Mouse (Mus musculus): ENCODE data around the gene Gm525. TPM values are rescaled to one million over a fixed set of nuclear protein-coding genes. Genes with fewer than 3 reads are reported as not detected.
A peak's percentile ranks its signal among the peaks of the same experiment; 100 is the strongest.

Gene Gm525
- not detected in 2 replicates for polyA plus RNA-seq (2015; fragmentation: Nextera tagmentation; extraction: Ambion mirVana)

DNA sequence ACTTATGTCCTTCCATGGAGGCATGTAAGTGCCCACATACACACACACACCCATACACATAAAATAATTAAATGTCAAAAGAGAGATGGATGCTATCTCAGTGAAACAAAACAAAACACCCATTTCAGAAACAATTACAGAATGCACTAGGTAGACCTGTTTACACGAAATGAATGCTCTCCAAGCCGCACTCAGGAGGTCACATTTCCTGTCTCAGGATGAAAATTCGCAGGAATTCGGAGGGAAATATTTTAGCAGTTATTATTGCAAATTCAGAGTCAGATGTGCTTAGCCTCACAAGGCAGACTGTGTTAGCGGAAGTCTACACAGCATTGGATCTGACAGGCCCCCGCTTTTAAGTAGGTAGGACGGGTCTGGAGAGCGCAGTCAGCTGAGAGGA is at the start of gene Gm525:
Gene Gm525 (plus strand): TSS at position 301 of the 400 bp plus-strand sequence.
- no peaks in the 10 kb centered on the region for H3K27me3 ChIP-seq (replicated peaks)
- no peak within 1 kb of the TSS for H3K4me2 ChIP-seq
- no peak within 1 kb of the TSS for H3K9ac ChIP-seq
- peaks cover 8% of the 10 kb centered on the region; the same call in 1 of the 2 replicates for H3K4me1 ChIP-seq
- ATAC-seq (ENCODE audit: extremely low read depth, insufficient number of reproducible peaks, low FRiP score, low TSS enrichment): no peak
- H3K27ac ChIP-seq (replicated peaks): no peak within 1 kb of the TSS
- 77% methylated on average over 8 of the region's 8 CpGs for WGBS
- H3K36me3 ChIP-seq: no peaks in the 10 kb centered on the region
- H3K9me3 ChIP-seq: no peaks in the 10 kb centered on the region
- H3K4me3 ChIP-seq: no peak within 1 kb of the TSS

DNA sequence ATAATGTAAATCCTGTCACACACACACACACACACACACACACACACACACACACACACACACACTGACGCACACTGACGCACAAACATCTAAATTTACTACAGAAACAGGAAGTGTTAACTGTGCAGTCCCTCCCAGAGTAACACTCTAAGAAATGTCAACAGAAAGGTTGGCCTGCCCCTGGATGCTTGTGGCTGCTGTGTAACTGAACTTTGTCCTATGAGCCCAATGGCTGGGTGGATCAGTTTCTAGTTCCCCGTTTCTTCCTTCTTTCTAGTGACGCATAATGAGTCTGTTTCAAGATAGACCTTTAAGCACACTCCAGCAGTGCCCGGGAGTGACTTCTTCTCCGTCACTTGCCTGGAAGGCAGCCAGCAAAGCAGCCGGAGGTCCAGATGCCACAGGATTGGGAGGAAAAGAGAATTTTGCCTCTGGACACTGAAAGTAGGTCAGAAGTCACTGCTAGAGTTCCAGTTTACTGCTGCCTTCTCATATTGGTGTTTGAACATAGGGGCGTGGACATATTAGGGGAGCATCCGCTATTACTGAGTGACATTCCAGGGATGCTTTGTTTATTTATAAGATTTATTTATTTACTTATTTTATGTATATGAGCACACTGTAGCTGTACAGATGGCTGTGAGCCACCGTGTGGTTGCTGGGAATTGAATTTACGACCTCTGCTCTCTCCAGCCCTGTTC is 49.3 kb upstream of the Gm525 start:
- Histone ChIP-seq H3K27me3 (replicated peaks) (no peaks in the 10 kb centered on the region), H3K4me3 (no peak overlapping the region), H3K27ac (replicated peaks) (peak overlapping the region; percentile 43), H3K36me3 (peaks cover 8% of the 10 kb centered on the region), H3K9me3 (no peaks in the 10 kb centered on the region), H3K9ac (no peak overlapping the region), H3K4me2 (peak overlapping the region; percentile 10; the same call in 1 of the 2 replicates), H3K4me1 (peaks cover 63% of the 10 kb centered on the region)
- WGBS: 42% methylated on average over 11 of the region's 11 CpGs
- ATAC-seq (ENCODE audit: extremely low read depth, insufficient number of reproducible peaks, low FRiP score, low TSS enrichment): no peak

DNA sequence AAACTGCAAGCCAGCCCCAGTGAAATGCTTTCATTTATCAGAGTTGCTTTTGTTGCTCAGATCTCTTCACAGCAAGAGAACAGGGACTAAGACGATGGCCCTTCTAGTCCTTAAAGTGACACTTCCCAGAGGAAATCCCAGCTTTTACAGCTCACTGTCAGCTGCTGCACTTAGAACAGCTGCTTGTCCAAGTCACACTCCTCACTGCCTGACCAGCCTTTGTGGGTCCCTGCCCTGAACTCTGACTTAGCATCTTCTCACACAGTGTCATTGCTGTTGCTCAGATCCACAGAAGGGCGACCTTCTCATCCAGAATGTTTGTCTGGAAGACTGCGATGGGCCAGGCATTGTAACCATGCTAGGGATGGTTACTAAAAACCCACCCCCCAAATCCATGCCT is 48.0 kb upstream of the Gm525 start:
- Histone ChIP-seq H3K4me1 (peaks cover 61% of the 10 kb centered on the region), H3K9ac (no peak overlapping the region), H3K9me3 (no peaks in the 10 kb centered on the region), H3K4me2 (no peak overlapping the region), H3K36me3 (no peaks in the 10 kb centered on the region), H3K27ac (replicated peaks) (no peak overlapping the region), H3K4me3 (no peak overlapping the region), H3K27me3 (replicated peaks) (no peaks in the 10 kb centered on the region)
- whole genome bisulfite sequencing: 70% methylated on average over 3 of the region's 3 CpGs
- no peak for ATAC-seq (ENCODE audit: extremely low read depth, insufficient number of reproducible peaks, low FRiP score, low TSS enrichment)

DNA sequence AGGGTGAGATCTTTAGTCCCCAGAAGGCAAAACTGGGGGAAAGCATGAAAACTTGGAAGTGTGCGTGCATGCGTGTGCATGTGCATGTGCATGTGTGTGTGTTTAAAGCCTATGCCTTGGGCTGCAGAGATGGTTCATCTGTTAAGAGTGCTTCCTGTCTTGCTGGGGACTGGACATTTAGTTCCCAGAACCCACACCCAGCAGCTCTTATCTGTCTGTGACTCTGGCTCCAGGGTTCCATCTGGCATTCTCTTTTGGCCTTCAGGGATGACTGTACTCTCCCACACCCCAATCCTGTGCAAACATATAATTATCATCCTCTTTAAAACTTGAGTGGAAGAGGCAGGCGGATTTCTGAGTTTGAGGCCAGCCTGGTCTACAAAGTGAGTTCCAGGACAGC is 47.5 kb upstream of the Gm525 start:
- H3K9ac ChIP-seq: no peak overlapping the region
- H3K4me3 ChIP-seq: no peak overlapping the region
- H3K27me3 ChIP-seq (replicated peaks): no peaks in the 10 kb centered on the region
- H3K4me1 ChIP-seq: peaks cover 56% of the 10 kb centered on the region
- 83% methylated on average over 3 of the region's 3 CpGs for WGBS
- ATAC-seq (ENCODE audit: extremely low read depth, insufficient number of reproducible peaks, low FRiP score, low TSS enrichment): no peak
- no peak overlapping the region for H3K27ac ChIP-seq (replicated peaks)
- no peak overlapping the region for H3K4me2 ChIP-seq
- no peaks in the 10 kb centered on the region for H3K9me3 ChIP-seq
- no peaks in the 10 kb centered on the region for H3K36me3 ChIP-seq

DNA sequence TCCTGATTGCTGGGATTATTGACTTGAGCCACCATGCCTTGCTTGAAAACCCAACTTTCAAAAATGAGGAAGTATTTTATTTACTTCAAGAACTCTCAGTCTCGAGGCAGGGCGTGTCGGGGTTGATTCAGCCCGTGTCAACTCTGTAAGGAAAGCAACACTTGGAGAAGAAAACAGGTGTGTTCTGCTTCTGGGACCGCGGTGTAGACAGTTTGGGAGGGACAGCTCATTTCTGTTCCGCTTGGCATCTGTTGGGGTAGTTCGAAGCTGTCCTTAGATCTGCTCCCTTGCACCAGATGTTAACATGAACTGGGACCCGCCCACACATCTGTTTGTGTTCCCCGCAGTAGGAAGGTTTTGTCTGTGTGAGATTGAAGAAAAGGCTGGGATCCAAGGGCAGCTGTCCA is 45.7 kb upstream of the Gm525 start:
- peaks cover 40% of the 10 kb centered on the region for H3K4me1 ChIP-seq
- no peak overlapping the region for H3K9ac ChIP-seq
- H3K36me3 ChIP-seq: no peaks in the 10 kb centered on the region
- H3K9me3 ChIP-seq: no peaks in the 10 kb centered on the region
- no peak overlapping the region for H3K4me2 ChIP-seq
- no peaks in the 10 kb centered on the region for H3K27me3 ChIP-seq (replicated peaks)
- no peak overlapping the region for H3K4me3 ChIP-seq
- H3K27ac ChIP-seq (replicated peaks): peak overlapping the region; percentile 68; the same call in 1 of the 2 replicates
- no peak for ATAC-seq (ENCODE audit: extremely low read depth, insufficient number of reproducible peaks, low FRiP score, low TSS enrichment)
- 72% methylated on average over 10 of the region's 10 CpGs for WGBS

DNA sequence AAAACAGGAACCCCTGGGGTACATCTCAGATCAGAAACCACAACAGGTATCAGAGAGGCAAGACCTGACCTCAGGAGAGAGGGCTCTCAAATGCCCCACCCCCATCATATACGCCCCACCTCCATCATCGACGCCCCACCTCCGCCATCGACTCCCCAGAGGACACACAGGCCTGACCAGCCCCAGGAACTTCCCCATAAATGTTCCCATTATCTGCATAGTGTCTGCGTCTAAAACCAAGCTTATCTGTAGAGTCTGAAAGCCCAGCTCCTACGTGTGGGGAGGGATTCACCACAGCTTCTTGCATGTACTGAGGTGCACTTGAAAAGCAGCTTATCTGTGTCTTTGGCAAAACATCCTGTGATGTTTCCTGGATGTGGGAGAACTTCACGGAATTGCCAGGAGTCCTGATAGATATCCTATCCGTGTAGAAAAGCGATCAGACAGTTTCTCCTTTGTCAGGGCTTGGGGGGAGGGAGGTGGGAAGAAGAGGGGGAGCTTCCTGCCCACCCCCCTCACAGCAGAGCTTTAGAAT is 44.7 kb upstream of the Gm525 start:
- Histone ChIP-seq H3K4me1 (peaks cover 31% of the 10 kb centered on the region), H3K4me3 (no peak overlapping the region), H3K27ac (replicated peaks) (peak overlapping the region; percentile 68), H3K9ac (no peak overlapping the region), H3K27me3 (replicated peaks) (no peaks in the 10 kb centered on the region), H3K4me2 (no peak overlapping the region), H3K36me3 (no peaks in the 10 kb centered on the region), H3K9me3 (no peaks in the 10 kb centered on the region)
- ATAC-seq (ENCODE audit: extremely low read depth, insufficient number of reproducible peaks, low FRiP score, low TSS enrichment): peak; percentile 42; the same call in 1 of the 2 replicates
- WGBS: 15% methylated on average over 10 of the region's 10 CpGs

DNA sequence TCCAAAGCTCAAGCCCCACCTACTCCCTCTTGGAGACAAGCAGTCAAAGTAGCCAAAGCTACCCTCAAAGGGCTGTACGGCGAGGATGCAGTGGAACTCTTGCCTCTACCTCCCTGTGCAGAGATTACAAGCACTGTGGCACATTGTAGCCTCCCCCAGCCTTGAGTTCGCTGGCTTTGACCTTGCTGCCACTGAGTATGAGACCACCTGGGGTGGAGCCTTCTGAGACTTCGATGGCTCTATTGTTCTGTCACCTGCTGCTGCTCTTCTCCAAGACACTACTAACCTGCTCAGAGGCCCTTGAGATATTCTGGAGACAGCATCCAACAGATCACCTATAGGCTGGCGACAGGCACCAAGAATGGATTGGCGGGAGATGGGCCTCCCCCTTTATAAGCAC is 43.1 kb upstream of the Gm525 start:
- no peak for ATAC-seq (ENCODE audit: extremely low read depth, insufficient number of reproducible peaks, low FRiP score, low TSS enrichment)
- Histone ChIP-seq H3K36me3 (no peaks in the 10 kb centered on the region), H3K27me3 (replicated peaks) (no peaks in the 10 kb centered on the region), H3K4me3 (no peak overlapping the region), H3K27ac (replicated peaks) (no peak overlapping the region), H3K9me3 (no peaks in the 10 kb centered on the region), H3K9ac (no peak overlapping the region), H3K4me1 (peaks cover 18% of the 10 kb centered on the region), H3K4me2 (no peak overlapping the region)
- WGBS: 75% methylated on average over 6 of the region's 6 CpGs

DNA sequence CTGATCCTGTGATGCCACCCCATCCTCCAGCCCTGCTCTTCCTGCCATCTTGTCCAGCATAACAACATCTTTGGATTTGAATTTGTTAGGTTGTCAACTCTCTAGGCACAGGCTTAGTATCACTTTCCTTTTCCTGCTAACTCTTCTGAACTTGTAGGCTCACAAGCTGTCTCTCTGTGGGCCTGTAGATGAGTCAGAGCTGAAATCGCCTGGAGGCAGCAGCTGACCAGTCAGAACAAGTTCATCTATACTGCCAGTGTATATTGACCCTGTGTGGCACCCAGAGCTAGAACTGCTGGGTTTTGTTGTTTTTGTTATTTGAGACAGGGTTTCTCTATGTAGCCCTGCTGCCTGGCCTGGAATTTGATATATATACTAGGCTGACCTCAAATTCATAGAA is 42.5 kb upstream of the Gm525 start:
- Histone ChIP-seq H3K27me3 (replicated peaks) (no peaks in the 10 kb centered on the region), H3K36me3 (peaks cover 2% of the 10 kb centered on the region; the same call in 1 of the 2 replicates), H3K4me2 (no peak overlapping the region), H3K4me3 (no peak overlapping the region), H3K4me1 (peaks cover 16% of the 10 kb centered on the region), H3K27ac (replicated peaks) (no peak overlapping the region), H3K9me3 (no peaks in the 10 kb centered on the region), H3K9ac (no peak overlapping the region)
- WGBS: 70% methylated on average over 1 of the region's 1 CpGs
- no peak for ATAC-seq (ENCODE audit: extremely low read depth, insufficient number of reproducible peaks, low FRiP score, low TSS enrichment)

DNA sequence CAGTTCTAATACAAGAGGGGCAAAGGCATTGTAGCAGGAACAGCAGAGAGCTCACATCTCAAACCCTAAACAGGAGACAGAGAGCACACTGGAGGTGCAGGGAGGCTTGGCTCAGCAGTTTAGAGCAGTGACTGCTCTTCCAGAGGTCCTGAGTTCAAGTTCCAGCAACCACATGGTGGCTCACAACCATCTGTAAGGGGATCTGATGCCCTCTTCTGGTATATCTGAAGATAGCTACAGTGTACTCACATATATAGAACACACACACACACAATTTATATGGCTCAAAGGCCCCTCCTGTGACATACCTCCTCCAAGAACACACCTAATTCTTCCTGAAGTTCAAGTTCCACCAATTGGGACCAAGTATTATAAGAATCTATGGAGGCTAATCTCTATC is 39.0 kb upstream of the Gm525 start:
- no peaks in the 10 kb centered on the region for H3K4me1 ChIP-seq
- no peak overlapping the region for H3K4me3 ChIP-seq
- H3K9me3 ChIP-seq: no peaks in the 10 kb centered on the region
- ATAC-seq (ENCODE audit: extremely low read depth, insufficient number of reproducible peaks, low FRiP score, low TSS enrichment): no peak
- H3K9ac ChIP-seq: no peak overlapping the region
- no peak overlapping the region for H3K27ac ChIP-seq (replicated peaks)
- no peak overlapping the region for H3K4me2 ChIP-seq
- peaks cover 30% of the 10 kb centered on the region for H3K36me3 ChIP-seq
- no peaks in the 10 kb centered on the region for H3K27me3 ChIP-seq (replicated peaks)

DNA sequence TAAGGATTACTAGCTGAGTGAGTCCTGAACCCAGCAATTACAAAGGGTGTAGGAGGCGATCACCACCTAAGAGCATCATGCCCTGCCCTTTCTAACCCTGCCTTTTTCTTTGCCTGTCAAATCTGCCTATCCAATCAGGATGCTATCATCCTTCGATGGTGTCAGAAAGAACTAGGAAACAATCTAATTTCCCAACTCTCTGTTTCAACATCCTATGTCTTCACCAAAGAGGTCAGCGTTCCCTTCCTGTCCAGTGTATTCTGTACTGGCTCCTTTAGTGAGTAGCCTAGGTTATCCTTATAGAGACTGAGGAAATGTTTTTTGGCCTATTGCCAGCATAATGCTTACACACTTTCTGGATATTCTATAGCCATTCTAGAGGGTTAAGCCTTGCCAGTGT is 38.1 kb upstream of the Gm525 start:
- H3K4me3 ChIP-seq: no peak overlapping the region
- H3K9ac ChIP-seq: no peak overlapping the region
- H3K27ac ChIP-seq (replicated peaks): no peak overlapping the region
- no peaks in the 10 kb centered on the region for H3K4me1 ChIP-seq
- ATAC-seq (ENCODE audit: extremely low read depth, insufficient number of reproducible peaks, low FRiP score, low TSS enrichment): no peak
- H3K4me2 ChIP-seq: no peak overlapping the region
- WGBS: 67% methylated on average over 3 of the region's 3 CpGs
- no peaks in the 10 kb centered on the region for H3K9me3 ChIP-seq
- no peaks in the 10 kb centered on the region for H3K27me3 ChIP-seq (replicated peaks)
- peaks cover 39% of the 10 kb centered on the region for H3K36me3 ChIP-seq

DNA sequence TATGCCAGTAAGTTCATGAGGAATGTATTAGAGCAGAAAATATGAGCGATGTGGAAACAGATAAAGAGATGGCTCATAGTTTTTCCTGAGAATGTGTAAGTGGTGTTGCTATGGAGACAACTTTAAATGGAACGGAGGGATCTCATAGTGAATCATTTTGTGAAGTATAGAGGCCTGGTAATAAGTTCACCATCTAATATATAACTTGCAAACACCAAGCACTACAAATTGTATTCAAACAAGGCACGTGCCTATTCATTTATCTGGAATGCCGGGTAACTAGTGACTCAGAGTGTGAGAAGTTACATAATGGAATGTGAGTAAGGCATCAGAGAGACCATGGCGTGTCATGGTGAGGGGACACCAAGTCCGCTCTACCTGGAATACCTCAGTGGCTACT is 35.1 kb upstream of the Gm525 start:
- 88% methylated on average over 6 of the region's 6 CpGs for WGBS
- no peak for ATAC-seq (ENCODE audit: extremely low read depth, insufficient number of reproducible peaks, low FRiP score, low TSS enrichment)
- no peak overlapping the region for H3K4me3 ChIP-seq
- no peaks in the 10 kb centered on the region for H3K9me3 ChIP-seq
- H3K4me1 ChIP-seq: no peaks in the 10 kb centered on the region
- no peaks in the 10 kb centered on the region for H3K27me3 ChIP-seq (replicated peaks)
- H3K27ac ChIP-seq (replicated peaks): no peak overlapping the region
- no peak overlapping the region for H3K4me2 ChIP-seq
- H3K36me3 ChIP-seq: peaks cover 67% of the 10 kb centered on the region
- no peak overlapping the region for H3K9ac ChIP-seq

DNA sequence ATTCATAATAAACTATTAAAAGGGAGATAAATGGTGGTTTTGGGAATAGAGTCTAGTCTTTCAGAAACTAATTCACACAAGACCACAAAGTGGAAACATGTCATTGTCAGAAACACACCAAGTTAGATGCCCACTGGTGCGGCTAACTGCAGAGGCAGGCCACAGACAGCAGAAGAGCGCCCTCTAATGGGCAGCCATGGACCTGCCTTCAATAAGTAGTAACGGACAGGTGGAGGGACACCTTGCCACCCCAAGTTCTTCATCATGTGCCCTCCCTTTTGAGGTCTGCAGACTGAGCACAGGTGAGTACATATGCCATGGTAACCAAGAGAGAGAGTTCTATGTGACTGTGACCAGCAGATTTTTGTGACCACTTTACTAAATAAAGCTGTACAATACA is 34.3 kb upstream of the Gm525 start:
- Histone ChIP-seq H3K27me3 (replicated peaks) (no peaks in the 10 kb centered on the region), H3K4me3 (no peak overlapping the region), H3K36me3 (peaks cover 75% of the 10 kb centered on the region), H3K4me2 (no peak overlapping the region), H3K4me1 (no peaks in the 10 kb centered on the region), H3K9ac (no peak overlapping the region), H3K27ac (replicated peaks) (no peak overlapping the region), H3K9me3 (no peaks in the 10 kb centered on the region)
- ATAC-seq (ENCODE audit: extremely low read depth, insufficient number of reproducible peaks, low FRiP score, low TSS enrichment): no peak
- WGBS: 27% methylated on average over 3 of the region's 3 CpGs

Measured in heart, embryonic 13.5 days (tissue).